Mouse (Mus musculus) cerebellum, adult 9-11 months (tissue): Measurements from ENCODE around the gene Cryzl2.

Experiments used
- DNase-seq: peaks from one replicate; pipeline ENCODE4 v3.0.0; 2022

The Cryzl2 gene

GRCm38 (mm10) chr1:157480090-157480489 lies 21.7 kb downstream of the Cryzl2 start:
- no peak for DNase-seq

GRCm38 (mm10) chr1:157480901-157481300 lies 22.5 kb downstream of the Cryzl2 start:
- DNase-seq = no peak

- no peak for DNase-seq
Observed at GRCm38 (mm10) chr1:157481666-157482065, 23.3 kb downstream of the Cryzl2 start.

- DNase-seq = no peak
Observed at GRCm38 (mm10) chr1:157484161-157484560, 25.8 kb downstream of the Cryzl2 start.

GRCm38 (mm10) chr1:157500657-157501056 lies 42.3 kb downstream of the Cryzl2 start:
- no peak for DNase-seq

- DNase-seq = no peak
Observed at GRCm38 (mm10) chr1:157501352-157501945, 43.1 kb downstream of the Cryzl2 start.

- no peak for DNase-seq
Observed at GRCm38 (mm10) chr1:157503071-157503470, 44.7 kb downstream of the Cryzl2 start.

GRCm38 (mm10) chr1:157506522-157506921 lies 48.1 kb downstream of the Cryzl2 start, which contains the start of gene Sec16b:
Gene Sec16b, plus strand, starts transcription at chr1:157506728.
- DNase-seq = no peak

- no peak for DNase-seq
Observed at GRCm38 (mm10) chr1:157506995-157507595, 48.7 kb downstream of the Cryzl2 start.

GRCm38 (mm10) chr1:157507814-157508213 lies 49.4 kb downstream of the Cryzl2 start:
- no peak for DNase-seq

- no peak for DNase-seq
Observed at GRCm38 (mm10) chr1:157512690-157513448, 54.5 kb downstream of the Cryzl2 start.

- DNase-seq = no peak
Observed at GRCm38 (mm10) chr1:157513559-157513958, 55.2 kb downstream of the Cryzl2 start.

GRCm38 (mm10) chr1:157514298-157514697 lies 55.9 kb downstream of the Cryzl2 start:
- no peak for DNase-seq

- no peak for DNase-seq
Observed at GRCm38 (mm10) chr1:157516838-157517808, 58.7 kb downstream of the Cryzl2 start.

- DNase-seq = peak; percentile 90
Observed at GRCm38 (mm10) chr1:157518111-157518523, 59.7 kb downstream of the Cryzl2 start.

GRCm38 (mm10) chr1:157519396-157519795 lies 61.0 kb downstream of the Cryzl2 start:
- DNase-seq = no peak

GRCm38 (mm10) chr1:157522322-157522721 lies 63.9 kb downstream of the Cryzl2 start:
- no peak for DNase-seq

- DNase-seq = no peak
Observed at GRCm38 (mm10) chr1:157524775-157525174, 66.4 kb downstream of the Cryzl2 start.

- DNase-seq = no peak
Observed at GRCm38 (mm10) chr1:157525692-157526354, 67.4 kb downstream of the Cryzl2 start.

GRCm38 (mm10) chr1:157526625-157527024 lies 68.2 kb downstream of the Cryzl2 start:
- no peak for DNase-seq

GRCm38 (mm10) chr1:157532826-157533460 lies 74.6 kb downstream of the Cryzl2 start:
- DNase-seq = peak; percentile 87

GRCm38 (mm10) chr1:157535571-157535970 lies 77.2 kb downstream of the Cryzl2 start:
- no peak for DNase-seq
